Mouse (Mus musculus): Measurements from ENCODE around the gene Tbcel. TPM values are rescaled to one million over a fixed set of nuclear protein-coding genes. Genes with fewer than 3 reads are reported as not detected.

The Tbcel gene
- total RNA-seq, 2 experiments from 2014 or later: 375 to 568 TPM

DNA sequence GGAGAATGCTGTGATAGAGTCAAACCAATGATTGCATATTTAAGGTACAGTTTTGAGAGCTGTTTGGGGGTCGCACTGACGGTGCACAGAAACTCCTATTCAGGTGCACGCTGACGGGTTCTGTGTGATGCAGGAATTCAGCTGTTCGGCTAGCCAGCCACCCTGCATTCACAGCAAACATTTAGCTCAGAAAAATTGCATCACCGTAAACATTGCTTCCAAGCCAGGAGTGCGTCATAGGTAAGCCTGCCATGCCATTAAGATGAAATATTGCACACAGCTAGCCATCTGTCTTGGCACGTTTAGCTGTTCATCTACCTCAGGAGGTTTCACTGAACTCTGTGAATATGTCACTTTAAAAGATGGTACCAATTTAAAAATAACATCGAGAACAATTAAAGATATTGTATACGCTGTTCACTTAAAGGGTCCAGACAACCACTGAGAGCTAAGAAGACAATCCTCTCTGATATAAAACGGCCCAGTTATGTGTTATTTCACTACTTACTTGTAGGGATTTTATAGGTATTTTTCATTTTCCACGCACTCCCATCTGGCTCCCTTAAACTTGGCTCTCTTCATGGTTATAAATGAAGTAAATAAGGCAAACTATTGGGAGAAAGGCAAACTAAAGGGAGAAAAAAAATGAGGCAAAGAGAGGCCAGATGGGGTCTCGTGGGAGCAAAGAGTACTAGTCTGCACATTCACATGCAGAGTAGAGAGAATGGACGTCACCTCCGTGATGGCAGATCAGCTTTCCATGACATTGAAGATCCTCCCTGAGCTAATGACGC is 16.8 kb downstream of the Tbcel start:
- no peak for ATAC-seq (replicated peaks; ENCODE audit: low FRiP score, poor library complexity, severe bottlenecking)

- no peak for ATAC-seq (replicated peaks; ENCODE audit: low FRiP score, poor library complexity, severe bottlenecking)
Measured at GRCm38 (mm10) chr9:42488071-42488470, 19.5 kb downstream of the Tbcel start.

DNA sequence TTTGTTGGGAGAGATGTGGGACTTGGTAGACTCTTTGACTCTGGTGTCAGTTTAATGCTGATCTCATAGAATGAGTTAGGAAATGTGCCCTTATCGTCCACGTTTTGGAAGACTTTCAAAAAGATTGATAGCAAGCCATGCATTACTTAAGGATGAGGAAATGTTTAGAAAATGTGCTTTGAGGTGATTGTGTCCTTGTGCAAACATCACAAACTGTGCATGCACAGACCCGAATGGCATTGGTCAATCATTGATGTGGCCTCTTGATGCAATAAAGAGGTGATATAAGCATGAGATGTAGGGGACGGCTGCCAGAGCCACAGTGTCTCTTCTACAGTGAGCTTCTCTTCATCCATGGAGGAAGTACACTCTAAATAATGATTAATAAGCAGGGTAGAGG is 20.7 kb downstream of the Tbcel start:
- ATAC-seq (replicated peaks; ENCODE audit: low FRiP score, poor library complexity, severe bottlenecking): no peak

- ATAC-seq (replicated peaks; ENCODE audit: low FRiP score, poor library complexity, severe bottlenecking): no peak
Measured at GRCm38 (mm10) chr9:42484667-42485066, 22.9 kb downstream of the Tbcel start.

DNA sequence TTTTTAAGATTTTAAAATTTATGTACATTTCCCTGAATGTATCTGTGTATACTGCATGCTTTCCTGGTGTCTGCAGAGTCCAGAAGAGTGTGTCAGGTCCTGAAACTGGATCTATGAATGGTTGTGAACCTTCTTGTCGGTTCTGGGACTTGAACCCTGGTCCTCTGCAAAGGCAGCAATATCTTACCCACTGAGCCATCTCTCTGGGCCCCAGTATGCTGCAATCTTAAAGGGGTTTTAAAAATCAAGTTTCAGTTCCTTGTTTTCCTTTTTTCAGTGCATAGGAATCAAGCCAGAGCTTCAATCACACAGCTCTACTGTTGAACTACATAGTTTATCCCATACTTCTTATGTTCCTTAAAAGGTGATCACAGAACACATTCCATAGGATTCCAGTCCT is 24.7 kb downstream of the Tbcel start:
- ATAC-seq (replicated peaks; ENCODE audit: low FRiP score, poor library complexity, severe bottlenecking): no peak

DNA sequence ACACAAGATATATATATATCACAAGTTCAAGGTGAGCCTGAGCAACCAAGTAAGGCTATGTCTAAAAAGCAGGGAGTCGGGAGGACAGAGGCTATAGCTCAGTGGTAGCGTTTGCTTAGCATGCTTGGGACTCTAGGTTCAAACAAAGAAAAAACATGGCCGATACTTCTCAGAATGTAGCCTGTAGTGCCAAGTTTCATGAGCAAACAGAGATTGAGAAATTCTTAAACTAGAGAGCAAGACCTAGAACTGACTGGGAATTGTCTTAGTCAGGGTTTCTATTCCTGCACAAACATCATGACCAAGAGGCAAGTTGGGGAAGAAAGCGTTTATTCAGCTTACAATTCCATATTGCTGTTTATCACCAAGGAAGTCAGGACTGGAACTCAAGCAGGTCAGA is 31.4 kb downstream of the Tbcel start:
- no peak for ATAC-seq (replicated peaks; ENCODE audit: low FRiP score, poor library complexity, severe bottlenecking)

DNA sequence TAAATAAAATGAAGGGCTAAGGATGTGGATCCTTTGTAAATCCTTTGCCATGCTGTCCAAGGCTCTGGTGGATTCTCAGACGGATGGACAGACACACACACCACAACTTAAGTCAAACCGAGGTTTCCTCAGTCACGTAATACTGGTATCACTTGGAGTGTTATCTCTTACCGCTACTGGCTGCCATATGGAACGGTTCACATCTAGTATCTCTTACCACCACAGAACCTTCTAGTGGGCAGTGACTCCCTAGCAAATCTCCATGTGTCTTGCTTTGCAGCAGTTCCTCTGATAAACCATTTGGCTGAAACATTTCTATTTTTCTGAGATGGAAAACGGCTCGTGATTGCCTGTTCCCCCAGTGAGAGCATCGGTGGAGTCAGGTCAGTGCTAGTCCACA is 33.4 kb downstream of the Tbcel start:
- no peak for ATAC-seq (replicated peaks; ENCODE audit: low FRiP score, poor library complexity, severe bottlenecking)

- ATAC-seq (replicated peaks; ENCODE audit: low FRiP score, poor library complexity, severe bottlenecking): peak; percentile 81
Measured at GRCm38 (mm10) chr9:42471921-42472747, 35.5 kb downstream of the Tbcel start.

GRCm38 (mm10) chr9:42471214-42471613 is 36.4 kb downstream of the Tbcel start:
- peak; percentile 89 for ATAC-seq (replicated peaks; ENCODE audit: low FRiP score, poor library complexity, severe bottlenecking)

GRCm38 (mm10) chr9:42469323-42469722 is 38.3 kb downstream of the Tbcel start:
- ATAC-seq (replicated peaks; ENCODE audit: low FRiP score, poor library complexity, severe bottlenecking): no peak

- ATAC-seq (replicated peaks; ENCODE audit: low FRiP score, poor library complexity, severe bottlenecking): no peak
Measured at GRCm38 (mm10) chr9:42468360-42468759, 39.2 kb downstream of the Tbcel start.

DNA sequence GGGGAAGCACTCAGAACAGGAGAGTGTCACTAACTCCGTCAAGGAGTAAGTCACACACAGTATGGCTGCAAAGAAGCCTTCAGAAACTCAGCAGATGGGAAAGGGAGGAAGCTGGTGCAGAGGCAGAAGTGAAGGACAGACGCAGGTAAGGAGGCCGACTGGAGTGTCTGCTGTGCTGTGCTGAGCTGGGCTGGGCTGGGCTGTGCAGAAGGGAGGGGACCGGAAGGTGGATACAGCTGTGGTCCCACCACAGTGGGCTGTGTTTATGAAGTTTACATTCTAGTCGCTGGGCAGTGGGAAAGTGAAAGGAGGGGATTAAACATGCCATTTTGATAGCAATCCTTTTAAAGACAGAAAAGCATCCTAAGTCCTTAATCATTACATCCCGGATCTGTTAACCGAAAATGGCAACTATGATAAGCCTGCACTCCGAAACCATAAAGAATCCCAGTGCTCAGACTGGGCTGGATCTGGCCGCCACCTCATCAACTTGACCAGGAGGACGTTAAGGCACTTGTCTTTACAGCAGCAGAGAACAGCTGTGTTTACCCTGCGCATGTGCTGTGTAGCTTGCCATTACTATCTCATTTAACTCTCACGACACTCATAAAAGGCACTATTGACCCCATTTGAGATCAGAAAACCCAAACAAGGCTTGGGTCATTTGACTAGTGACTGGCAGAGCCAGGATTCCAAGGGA is 40.3 kb downstream of the Tbcel start:
- ATAC-seq (replicated peaks; ENCODE audit: low FRiP score, poor library complexity, severe bottlenecking): no peak

- no peak for ATAC-seq (replicated peaks; ENCODE audit: low FRiP score, poor library complexity, severe bottlenecking)
Measured at GRCm38 (mm10) chr9:42465661-42466091, 41.9 kb downstream of the Tbcel start.

GRCm38 (mm10) chr9:42464181-42464580 is 43.4 kb downstream of the Tbcel start:
- ATAC-seq (replicated peaks; ENCODE audit: low FRiP score, poor library complexity, severe bottlenecking): no peak

DNA sequence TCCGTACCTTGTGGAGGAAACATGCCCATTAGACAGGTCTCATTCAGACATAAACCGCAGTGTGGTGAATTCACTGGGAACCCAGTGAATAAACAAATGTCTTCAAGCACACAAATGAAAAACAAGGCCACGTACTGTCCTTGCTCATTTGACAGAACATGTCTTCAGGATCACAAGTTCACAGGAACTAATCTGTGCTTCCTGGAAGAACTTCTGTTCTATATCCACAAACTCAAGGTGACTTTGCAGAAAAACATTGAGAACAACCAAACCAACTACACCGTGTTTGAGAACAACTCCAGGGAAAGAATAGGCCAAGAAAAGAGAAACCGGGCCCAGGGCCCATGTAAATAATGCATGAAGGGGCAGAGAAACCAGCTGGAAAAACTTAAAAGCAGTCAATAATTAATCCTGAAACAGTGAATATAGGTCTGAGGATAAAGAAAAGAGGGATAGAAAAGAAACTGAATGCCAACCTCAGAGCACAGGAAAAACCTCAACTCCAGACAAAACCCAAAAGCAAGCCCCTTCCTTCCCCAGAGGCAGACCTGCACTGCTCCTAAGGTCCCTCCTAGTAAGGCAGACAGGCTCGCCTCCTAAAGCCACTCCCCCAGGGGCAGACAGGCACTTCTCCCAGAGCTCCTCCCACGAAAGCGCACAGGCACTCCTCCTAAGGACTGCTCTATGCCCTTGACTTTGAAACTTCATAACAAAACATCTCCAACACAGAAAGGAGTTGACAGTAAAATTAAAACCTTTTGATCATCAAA is 44.2 kb downstream of the Tbcel start:
- ATAC-seq (replicated peaks; ENCODE audit: low FRiP score, poor library complexity, severe bottlenecking): peak; percentile 80

- ATAC-seq (replicated peaks; ENCODE audit: low FRiP score, poor library complexity, severe bottlenecking): peak; percentile 60
Measured at GRCm38 (mm10) chr9:42462585-42463219, 44.9 kb downstream of the Tbcel start.

- ATAC-seq (replicated peaks; ENCODE audit: low FRiP score, poor library complexity, severe bottlenecking): peak; percentile 64
Measured at GRCm38 (mm10) chr9:42461390-42462108, 46.1 kb downstream of the Tbcel start.

DNA sequence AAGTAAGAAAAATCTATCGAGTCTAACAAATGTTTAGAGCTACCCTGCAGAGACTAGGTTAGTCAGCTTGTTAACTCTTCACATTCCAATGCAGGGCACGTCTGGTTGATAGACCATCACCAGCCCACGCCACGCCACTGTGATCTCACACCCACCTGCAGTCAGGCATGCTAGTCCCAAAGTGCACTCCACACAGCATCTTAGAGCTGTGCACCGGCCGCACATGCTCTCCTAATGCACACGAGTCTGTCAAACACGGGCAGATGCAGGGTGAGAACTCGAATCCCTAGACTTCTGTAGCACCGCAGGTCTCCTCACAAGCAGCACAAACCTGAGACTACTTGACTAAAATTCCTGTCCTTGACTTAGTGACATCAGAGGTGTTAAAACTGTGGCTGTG is 47.3 kb downstream of the Tbcel start:
- no peak for ATAC-seq (replicated peaks; ENCODE audit: low FRiP score, poor library complexity, severe bottlenecking)

DNA sequence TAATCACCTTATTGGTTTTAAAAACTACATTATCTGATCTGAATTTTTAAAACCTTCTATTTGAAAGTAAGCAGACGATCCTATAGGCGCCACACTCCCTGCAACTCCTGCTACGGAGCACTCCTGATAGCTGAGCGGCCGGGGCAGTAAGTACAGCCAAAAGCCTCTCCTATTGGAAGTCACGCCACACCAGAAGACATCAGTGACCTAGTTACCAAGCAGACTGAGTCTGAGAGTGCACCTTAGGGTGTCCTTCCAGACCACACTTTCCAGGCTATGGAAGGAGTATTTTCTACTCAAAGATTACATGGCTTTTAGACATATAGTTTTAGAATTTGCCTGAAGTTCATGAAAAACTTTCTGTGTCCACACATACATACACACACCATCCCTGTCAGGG is 47.9 kb downstream of the Tbcel start:
- ATAC-seq (replicated peaks; ENCODE audit: low FRiP score, poor library complexity, severe bottlenecking): no peak

Data from erythroblast, adult 5-6 weeks (primary cell).